Mouse (Mus musculus) MEL (cell line): ENCODE data around the gene Lifr.

Experiments
- CTCF ChIP-seq, 3 experiments: IDR thresholded peaks in 2 of 3; conservative IDR thresholded peaks in 1 of 3; 2 replicates each; pipeline ENCODE4 v1.5.1; 2011 to 2012; ENCODE audit warnings: low read length in 3 of 3, low read depth in 2 of 3, mild to moderate bottlenecking in 2 of 3, improper control_type of control experiment in 1 of 3, inconsistent platforms in 1 of 3, mixed read lengths in 1 of 3, moderate library complexity in 1 of 3; ENCODE audit not compliant: control insufficient read depth in 1 of 3, insufficient read depth in 1 of 3, poor library complexity in 1 of 3, severe bottlenecking in 1 of 3
- KAT2A ChIP-seq: conservative IDR thresholded peaks from 2 replicates; pipeline ENCODE4 v1.6.1; 2012; ENCODE audit warnings: low read depth, low read length, improper control_type of control experiment, inconsistent platforms
- MAX ChIP-seq: IDR thresholded peaks from 2 replicates; pipeline ENCODE4 v1.6.1; 2011; ENCODE audit warnings: low read length, improper control_type of control experiment
- MAZ ChIP-seq: IDR thresholded peaks from 2 replicates; pipeline ENCODE4 v1.6.1; 2012; ENCODE audit warnings: low read depth, mild to moderate bottlenecking, inconsistent platforms, low read length, improper control_type of control experiment
- POLR2A ChIP-seq, 2 experiments: IDR thresholded peaks; 2 replicates each; pipeline ENCODE4 v1.6.1; 2011 to 2012; ENCODE audit warnings: low read length in 2 of 2, mild to moderate bottlenecking in 2 of 2, control low read depth in 1 of 2, improper control_type of control experiment in 1 of 2, low read depth in 1 of 2, moderate library complexity in 1 of 2; ENCODE audit not compliant: control insufficient read depth in 1 of 2, insufficient read depth in 1 of 2, poor library complexity in 1 of 2
- POLR2AphosphoS2 ChIP-seq: IDR thresholded peaks from 2 replicates; pipeline ENCODE4 v1.6.1; 2011; ENCODE audit warnings: low read length, improper control_type of control experiment
- RAD21 ChIP-seq: IDR thresholded peaks from 2 replicates; pipeline ENCODE4 v1.6.1; 2011; ENCODE audit warnings: mild to moderate bottlenecking, low read depth, low read length, improper control_type of control experiment
- ZMIZ1 ChIP-seq: IDR thresholded peaks from 2 replicates; pipeline ENCODE4 v1.6.1; 2012; ENCODE audit warnings: low read depth, mild to moderate bottlenecking, inconsistent platforms, low read length, improper control_type of control experiment, moderate library complexity
- ZNF384 ChIP-seq: IDR thresholded peaks from 2 replicates; pipeline ENCODE4 v1.6.1; 2012; ENCODE audit warnings: low read depth, mild to moderate bottlenecking, inconsistent platforms, low read length, improper control_type of control experiment

DNA sequence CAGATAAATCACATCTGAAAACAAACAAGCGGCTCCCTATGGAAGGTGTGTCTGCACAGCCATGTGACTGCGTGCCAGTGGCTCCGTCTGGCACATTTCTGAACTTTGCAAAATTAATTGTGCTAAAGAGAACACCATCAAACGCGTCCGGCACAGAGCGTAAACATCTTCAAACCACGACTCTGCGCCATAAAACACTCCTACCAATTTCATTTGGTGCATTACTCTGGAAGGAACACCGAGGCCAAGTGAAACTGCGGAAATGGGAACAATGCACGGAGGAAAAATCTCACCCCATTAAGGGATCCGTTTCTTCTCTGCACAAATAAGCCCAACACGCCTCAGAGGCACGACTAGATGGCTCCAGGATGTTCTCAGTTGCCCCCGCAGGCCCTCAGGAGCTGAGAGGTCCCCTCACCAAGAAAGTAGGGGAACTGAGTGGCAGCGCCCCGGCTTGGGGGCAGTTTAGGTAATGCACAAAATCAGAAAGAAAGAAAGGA is 38.3 kb downstream of the Lifr start:
- TF ChIP-seq MAX (no peak), CTCF (IDR thresholded peaks at IDR 0.05 in 2 of 3, conservative IDR thresholded peaks at IDR 0.05 in 1 of 3; ENCODE audit: control insufficient read depth in 1 of 3, insufficient read depth in 1 of 3, low read depth in 2 of 3, low read length in 3 of 3, poor library complexity in 1 of 3, severe bottlenecking in 1 of 3) (no peak), ZMIZ1 (no peak), MAZ (no peak), POLR2AphosphoS2 (no peak), RAD21 (no peak), ZNF384 (no peak), KAT2A (no peak), POLR2A (IDR thresholded peaks at IDR 0.05; ENCODE audit: control insufficient read depth in 1 of 2, insufficient read depth in 1 of 2, low read depth in 1 of 2, low read length in 2 of 2, poor library complexity in 1 of 2) (no peak)
